Mouse (Mus musculus): ENCODE data around the gene Gm49405. TPM values are rescaled to one million over a fixed set of nuclear protein-coding genes. Genes with fewer than 3 reads are reported as not detected.

Gm49405 gene
- total and polyA plus RNA-seq, 3 experiments: 3.6 to 5.7 TPM; not detected in 1

DNA sequence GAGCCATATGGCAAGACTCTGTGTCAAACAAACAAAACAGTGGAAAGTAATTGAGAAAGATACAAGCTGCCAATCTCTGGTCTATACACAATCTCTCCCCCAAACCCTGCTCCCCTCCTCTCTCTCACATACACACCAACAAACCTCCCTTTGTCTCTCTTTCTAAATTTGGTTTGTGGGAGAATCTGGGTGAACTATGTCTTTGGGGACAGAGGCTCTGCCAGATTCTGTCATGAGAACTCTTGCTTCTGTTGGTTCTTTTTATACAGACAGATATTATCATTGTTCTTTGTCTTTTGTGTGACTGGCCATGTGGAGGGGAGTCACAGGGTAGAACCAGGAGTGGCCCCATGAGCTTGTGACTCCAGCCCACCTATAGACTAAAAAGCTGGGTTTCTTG, 27.1 kb downstream of the Gm49405 start:
- Histone ChIP-seq H3K4me3 (ENCODE audit: control insufficient read depth in 1 of 2, insufficient read depth in 1 of 2, low read depth in 2 of 2, low read length in 2 of 2) (no peak overlapping the region), H3K9me3 (replicated peaks; ENCODE audit: insufficient read depth, low read length) (no peaks in the 10 kb centered on the region), H3K27me3 (ENCODE audit: control insufficient read depth in 1 of 2, insufficient read depth in 2 of 2, low read length in 2 of 2) (no peaks in the 10 kb centered on the region), H3K27ac (ENCODE audit: control insufficient read depth, low read depth, low read length) (no peak overlapping the region), H3K4me1 (ENCODE audit: control insufficient read depth in 1 of 2, insufficient read depth in 2 of 2, low read length in 2 of 2) (no peaks in the 10 kb centered on the region), H3K79me2 (ENCODE audit: control insufficient read depth, insufficient read depth, low read length, poor library complexity) (no peaks in the 10 kb centered on the region), H3K36me3 (ENCODE audit: control insufficient read depth in 1 of 2, insufficient read depth in 2 of 2, low read length in 2 of 2) (no peaks in the 10 kb centered on the region), H3K9ac (ENCODE audit: control insufficient read depth, low read depth, low read length, poor library complexity, severe bottlenecking) (no peak overlapping the region)
- TF ChIP-seq CTCF (IDR thresholded peaks at IDR 0.05 in 2 of 3, conservative IDR thresholded peaks at IDR 0.05 in 1 of 3; ENCODE audit: control insufficient read depth in 1 of 3, insufficient read depth in 1 of 3, low read depth in 2 of 3, low read length in 3 of 3, poor library complexity in 1 of 3, severe bottlenecking in 1 of 3): no peak
- TF ChIP-seq RCOR1 (IDR thresholded peaks at IDR 0.05; ENCODE audit: low read depth, low read length): no peak
- no peak for DNase-seq (ENCODE audit: low read depth, low spot score)

- no peak for DNase-seq (ENCODE audit: low read depth, low spot score)
- TF ChIP-seq MAZ (IDR thresholded peaks at IDR 0.05; ENCODE audit: low read depth, low read length): no peak
- no peak for TF ChIP-seq NELFE (IDR thresholded peaks at IDR 0.05; ENCODE audit: low read depth, low read length)
- no peak for TF ChIP-seq MEF2A (IDR thresholded peaks at IDR 0.05; ENCODE audit: extremely low read depth, insufficient replicate concordance, low read depth, low read length, poor library complexity, severe bottlenecking)
- TF ChIP-seq TCF12 (IDR thresholded peaks at IDR 0.05; ENCODE audit: low read depth, low read length): no peak
- no peak for TF ChIP-seq MXI1 (IDR thresholded peaks at IDR 0.05; ENCODE audit: low read depth, low read length)
- TF ChIP-seq KAT2A (conservative IDR thresholded peaks at IDR 0.05; ENCODE audit: low read depth, low read length): no peak
- TF ChIP-seq EP300 (IDR thresholded peaks at IDR 0.05; ENCODE audit: low read depth in 1 of 2, low read length in 2 of 2): no peak
- TF ChIP-seq GATA1 (IDR thresholded peaks at IDR 0.05; ENCODE audit: low read depth, low read length): no peak
- TF ChIP-seq SIN3A (IDR thresholded peaks at IDR 0.05; ENCODE audit: low read length): no peak
- TF ChIP-seq CHD1 (IDR thresholded peaks at IDR 0.05; ENCODE audit: low read depth, low read length): no peak
- Histone ChIP-seq H3K27ac (ENCODE audit: control insufficient read depth, low read depth, low read length) (no peak overlapping the region), H3K27me3 (ENCODE audit: control insufficient read depth in 1 of 2, insufficient read depth in 2 of 2, low read length in 2 of 2) (no peaks in the 10 kb centered on the region), H3K36me3 (ENCODE audit: control insufficient read depth in 1 of 2, insufficient read depth in 2 of 2, low read length in 2 of 2) (peaks cover 0 to 2% of the 10 kb centered on the region in 2 experiments; a peak in 1 of 4 replicates), H3K9me3 (replicated peaks; ENCODE audit: insufficient read depth, low read length) (no peaks in the 10 kb centered on the region), H3K4me1 (ENCODE audit: control insufficient read depth in 1 of 2, insufficient read depth in 2 of 2, low read length in 2 of 2) (peaks cover 0 to 8% of the 10 kb centered on the region in 2 experiments; a peak in 2 of 4 replicates), H3K9ac (ENCODE audit: control insufficient read depth, low read depth, low read length, poor library complexity, severe bottlenecking) (no peak overlapping the region), H3K4me3 (ENCODE audit: control insufficient read depth in 1 of 2, insufficient read depth in 1 of 2, low read depth in 2 of 2, low read length in 2 of 2) (no peak overlapping the region), H3K79me2 (ENCODE audit: control insufficient read depth, insufficient read depth, low read length, poor library complexity) (peaks cover 4% of the 10 kb centered on the region)
These were observed 32.2 kb downstream of the Gm49405 start for GRCm38 (mm10) chr19:4032668-4033067.

DNA sequence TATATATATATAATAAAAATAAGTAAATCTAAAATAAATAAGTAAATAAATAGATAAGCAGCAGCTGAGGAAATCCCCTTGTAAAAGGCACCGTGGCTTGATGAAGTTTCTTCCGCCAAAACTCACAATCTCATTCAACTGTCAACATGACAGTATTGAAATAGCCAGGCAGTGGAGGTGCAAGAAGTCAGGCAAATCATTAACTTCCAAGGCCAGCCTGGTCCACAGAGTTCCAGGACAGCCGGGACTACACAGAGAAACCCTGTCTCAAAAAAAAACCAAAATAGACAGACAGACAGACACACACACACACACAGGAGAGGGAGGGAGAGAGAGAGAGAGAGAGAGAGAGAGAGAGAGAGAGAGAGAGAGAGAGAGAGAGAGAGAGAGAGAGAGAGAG, 32.9 kb downstream of the Gm49405 start:
- H3K4me3 ChIP-seq (ENCODE audit: control insufficient read depth in 1 of 2, insufficient read depth in 1 of 2, low read depth in 2 of 2, low read length in 2 of 2): no peak overlapping the region
- no peak overlapping the region for H3K9ac ChIP-seq (ENCODE audit: control insufficient read depth, low read depth, low read length, poor library complexity, severe bottlenecking)
- peaks cover 4% of the 10 kb centered on the region for H3K79me2 ChIP-seq (ENCODE audit: control insufficient read depth, insufficient read depth, low read length, poor library complexity)
- peaks cover 0 to 2% of the 10 kb centered on the region in 2 experiments; a peak in 2 of 4 replicates for H3K36me3 ChIP-seq (ENCODE audit: control insufficient read depth in 1 of 2, insufficient read depth in 2 of 2, low read length in 2 of 2)
- H3K9me3 ChIP-seq (replicated peaks; ENCODE audit: insufficient read depth, low read length): no peaks in the 10 kb centered on the region
- H3K4me1 ChIP-seq (ENCODE audit: control insufficient read depth in 1 of 2, insufficient read depth in 2 of 2, low read length in 2 of 2): peaks cover 0 to 8% of the 10 kb centered on the region in 2 experiments; a peak in 2 of 4 replicates
- DNase-seq (ENCODE audit: low read depth, low spot score): no peak
- no peaks in the 10 kb centered on the region for H3K27me3 ChIP-seq (ENCODE audit: control insufficient read depth in 1 of 2, insufficient read depth in 2 of 2, low read length in 2 of 2)
- TF ChIP-seq MEF2A (IDR thresholded peaks at IDR 0.05; ENCODE audit: extremely low read depth, insufficient replicate concordance, low read depth, low read length, poor library complexity, severe bottlenecking) (no peak), MAFK (IDR thresholded peaks at IDR 0.05; ENCODE audit: borderline replicate concordance, low read depth, low read length) (no peak), POLR2AphosphoS5 (IDR thresholded peaks at IDR 0.05; ENCODE audit: borderline replicate concordance, low read depth, low read length) (no peak), E2F4 (IDR thresholded peaks at IDR 0.05; ENCODE audit: borderline replicate concordance, low read depth, low read length) (no peak), GABPA (IDR thresholded peaks at IDR 0.05; ENCODE audit: low read depth, low read length) (no peak), RCOR1 (IDR thresholded peaks at IDR 0.05; ENCODE audit: low read depth, low read length) (no peak), TBP (IDR thresholded peaks at IDR 0.05; ENCODE audit: low read depth, low read length) (no peak), TAL1 (IDR thresholded peaks at IDR 0.05; ENCODE audit: low read length) (no peak), CHD2 (IDR thresholded peaks at IDR 0.05; ENCODE audit: low read length) (no peak), NELFE (IDR thresholded peaks at IDR 0.05; ENCODE audit: low read depth, low read length) (no peak), MAZ (IDR thresholded peaks at IDR 0.05; ENCODE audit: low read depth, low read length) (no peak), SIN3A (IDR thresholded peaks at IDR 0.05; ENCODE audit: low read length) (no peak), NRF1 (IDR thresholded peaks at IDR 0.05; ENCODE audit: insufficient read depth, low read depth, low read length, poor library complexity, severe bottlenecking) (no peak), USF2 (IDR thresholded peaks at IDR 0.05; ENCODE audit: borderline replicate concordance in 1 of 2, insufficient read depth in 1 of 2, low read depth in 1 of 2, low read length in 2 of 2) (no peak), ZC3H11A (IDR thresholded peaks at IDR 0.05; ENCODE audit: low read depth, low read length) (no peak), MYB (IDR thresholded peaks at IDR 0.05; ENCODE audit: low read depth, low read length) (no peak), USF1 (IDR thresholded peaks at IDR 0.05; ENCODE audit: low read depth, low read length) (no peak)
- no peak overlapping the region for H3K27ac ChIP-seq (ENCODE audit: control insufficient read depth, low read depth, low read length)

All from MEL (cell line).